Mouse (Mus musculus): Measurements from ENCODE around the gene Ninj1.

DNA sequence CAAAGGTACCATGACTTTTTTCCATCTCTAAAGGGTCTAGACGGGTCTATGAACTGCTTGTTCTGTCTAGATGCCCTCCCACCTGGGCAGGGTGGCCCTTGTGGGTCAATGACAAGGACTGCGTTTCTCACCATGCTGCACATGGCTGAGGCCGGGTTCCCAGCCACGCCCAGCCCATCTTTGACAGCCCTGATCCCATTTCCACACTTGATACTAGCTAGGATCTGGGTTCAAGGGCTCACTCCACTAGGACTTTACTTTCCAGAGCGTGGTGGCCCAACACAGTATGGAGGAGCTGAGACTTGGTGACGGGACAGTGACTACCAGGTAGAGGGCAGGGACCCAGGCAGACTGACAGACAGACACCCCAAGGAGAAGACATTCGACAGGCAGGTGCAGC, 15.3 kb downstream of the Ninj1 start:
- TF ChIP-seq POLR2A (IDR thresholded peaks at IDR 0.05; ENCODE audit: low read depth, low read length), result no peak
- TF ChIP-seq CTCF (IDR thresholded peaks at IDR 0.05; ENCODE audit: extremely low read depth, insufficient read length, insufficient replicate concordance, low read depth, low read length), result no peak

Data from small intestine, adult 2 months (tissue).